Mouse (Mus musculus): ENCODE measurements around the gene Gm10662. TPM values are rescaled to one million over a fixed set of nuclear protein-coding genes. Genes with fewer than 3 reads are reported as not detected.
"Not testable (repeated sequence)": the region's sequence is repeated elsewhere in the genome, so short reads cannot be mapped to it uniquely, and the experiment has no call there.

The Gm10662 gene
- not detected in 2 replicates for polyA plus RNA-seq (2012; rRNA removed)

DNA sequence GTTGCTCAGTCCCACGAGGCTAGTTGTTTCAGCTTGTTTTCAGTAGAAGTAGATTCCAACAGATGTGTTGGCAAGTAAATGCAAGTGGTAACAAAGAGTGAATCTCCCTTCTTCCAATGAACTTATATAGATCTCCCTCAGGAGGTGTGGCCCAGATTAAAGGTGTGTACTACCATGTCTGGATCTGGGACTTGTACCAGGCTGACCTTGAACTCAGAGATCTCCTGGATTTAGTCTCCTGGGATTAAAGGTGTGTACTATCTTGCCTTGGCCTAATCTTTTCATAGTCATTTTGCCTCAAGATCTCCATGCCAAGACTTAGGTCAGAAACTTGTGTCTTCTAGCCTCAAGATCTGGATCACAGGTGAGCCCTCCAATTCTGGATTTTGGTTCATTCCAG lies at the start of gene Gm10662:
Gene Gm10662 (minus strand): TSS at position 101 of the 400 bp plus-strand sequence.
- not testable (repeated sequence) for DNase-seq (ENCODE audit: low read depth)

DNA sequence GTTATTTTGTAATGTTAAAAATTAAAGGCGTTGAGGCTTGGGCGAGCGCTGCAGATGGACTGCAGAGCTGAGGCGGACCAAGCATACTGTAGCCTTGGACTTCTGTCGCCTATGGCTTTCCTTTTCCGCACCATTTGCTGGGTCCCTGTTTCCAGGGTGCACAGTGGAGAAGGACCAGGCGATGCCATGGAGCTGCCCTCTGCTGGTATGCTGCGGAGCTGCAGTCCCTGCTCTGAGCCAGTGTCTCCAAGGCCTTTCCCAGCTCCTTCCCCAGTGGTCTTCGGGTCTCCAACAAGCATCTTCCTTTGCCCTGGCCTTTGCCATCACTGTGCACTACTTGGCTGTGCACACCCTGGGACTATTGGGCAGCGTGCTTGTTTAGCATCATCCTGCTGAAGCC lies 19.2 kb upstream of the Gm10662 start:
- DNase-seq (ENCODE audit: low read depth), result not testable (repeated sequence)

Other genes starting within 250 kb of the Gm10662 start
- gene Gm4214, start 159.8 kb downstream of the Gm10662 start, polyA plus RNA-seq (2012; rRNA removed), result not detected in 2 replicates
- not detected in 2 replicates for gene Gm4216, start 124.6 kb downstream of the Gm10662 start, polyA plus RNA-seq (2012; rRNA removed)
- gene Vmn1r163, start 88.9 kb downstream of the Gm10662 start, polyA plus RNA-seq (2012; rRNA removed), result not detected in 2 replicates
- not detected in 2 replicates for gene Gm8720, start 77.0 kb downstream of the Gm10662 start, polyA plus RNA-seq (2012; rRNA removed)
- not detected in 2 replicates for gene Vmn1r165, start 72.9 kb upstream of the Gm10662 start, polyA plus RNA-seq (2012; rRNA removed)
- not detected in 2 replicates for gene Vmn1r166, start 107.2 kb upstream of the Gm10662 start, polyA plus RNA-seq (2012; rRNA removed)
- not detected in 2 replicates for gene Gm6902, start 134.4 kb upstream of the Gm10662 start, polyA plus RNA-seq (2012; rRNA removed)
- gene Nlrp4e, start 156.7 kb upstream of the Gm10662 start, polyA plus RNA-seq (2012; rRNA removed), result not detected in 2 replicates
- not detected in 2 replicates for gene Nlrp5, start 241.4 kb upstream of the Gm10662 start, polyA plus RNA-seq (2012; rRNA removed)